Mouse (Mus musculus) megakaryocyte-erythroid progenitor cell, adult 5-6 weeks (primary cell): ENCODE results near the gene Gm49392. TPM values are rescaled to one million over a fixed set of nuclear protein-coding genes. Genes with fewer than 3 reads are reported as not detected.
A peak's percentile ranks its signal among the peaks of the same experiment; 100 is the strongest.
"Not testable (repeated sequence)": the region's sequence is repeated elsewhere in the genome, so short reads cannot be mapped to it uniquely, and the experiment has no call there.

Experiments used
- ATAC-seq: replicated peaks from 2 replicates; pipeline ENCODE4 v1.8.0; 2016; ENCODE audit warnings: mild to moderate bottlenecking, inconsistent platforms; ENCODE audit not compliant: severe bottlenecking, poor library complexity, low FRiP score, low TSS enrichment
- total RNA-seq, 2 experiments: library from RNA; stranded (forward) in 1 of 2; stranded (reverse) in 1 of 2; fragments of 200-1000, 215-1000 nt in 1 of 2; fragments of >200 nt in 1 of 2; fragmentation: Nextera tagmentation in 1 of 2; gene quantifications; 2 replicates each; pipeline ENCODE4 v1.2.3; 2014 to 2017

Gene Gm49392
- not detected in 2 replicates for total RNA-seq (2014; fragmentation: Nextera tagmentation)
- not detected in 2 replicates for total RNA-seq (2017)

DNA sequence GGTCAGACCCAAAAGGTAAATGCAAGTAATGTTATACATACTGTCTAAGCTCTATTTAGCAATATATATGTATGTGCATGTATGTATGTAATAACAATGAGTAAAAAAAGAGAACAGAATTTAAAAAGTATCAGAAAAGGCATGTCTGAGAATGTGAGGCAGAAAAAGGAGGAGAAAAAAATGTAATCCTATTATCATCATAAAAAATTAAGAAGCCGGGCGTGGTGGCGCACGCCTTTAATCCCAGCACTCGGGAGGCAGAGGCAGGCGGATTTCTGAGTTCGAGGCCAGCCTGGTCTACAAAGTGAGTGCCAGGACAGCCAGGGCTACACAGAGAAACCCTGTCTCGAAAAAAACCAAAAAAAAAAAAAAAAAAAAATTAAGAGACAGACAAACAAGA lies at the start of gene Gm49392:
TSS of gene Gm49392 (minus strand) at position 101 of the 400 bp plus-strand sequence.
- not testable (repeated sequence) for ATAC-seq

DNA sequence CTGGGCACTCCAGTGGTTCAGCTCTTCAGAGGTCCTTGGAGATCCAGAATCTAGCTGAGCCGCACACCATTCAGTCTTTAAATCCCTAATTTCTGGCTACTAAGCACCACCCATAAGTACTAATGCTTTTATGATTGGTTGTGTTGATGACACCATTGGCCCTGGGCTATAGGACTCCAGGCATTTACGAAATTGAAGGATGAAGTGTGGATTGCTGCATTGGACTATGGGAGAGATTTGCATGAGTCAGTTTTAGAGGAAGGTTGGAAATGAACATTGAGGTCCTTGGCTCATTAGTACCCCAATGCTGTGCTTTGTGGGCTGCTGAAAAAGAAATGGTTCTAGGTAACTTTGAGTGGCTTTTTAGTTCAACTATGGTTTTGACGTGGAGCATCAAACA lies 45.2 kb upstream of the Gm49392 start, which contains the start of gene Tpbpa:
TSS of gene Tpbpa (minus strand) at position 101 of the 400 bp plus-strand sequence.
- not testable (repeated sequence) for ATAC-seq

DNA sequence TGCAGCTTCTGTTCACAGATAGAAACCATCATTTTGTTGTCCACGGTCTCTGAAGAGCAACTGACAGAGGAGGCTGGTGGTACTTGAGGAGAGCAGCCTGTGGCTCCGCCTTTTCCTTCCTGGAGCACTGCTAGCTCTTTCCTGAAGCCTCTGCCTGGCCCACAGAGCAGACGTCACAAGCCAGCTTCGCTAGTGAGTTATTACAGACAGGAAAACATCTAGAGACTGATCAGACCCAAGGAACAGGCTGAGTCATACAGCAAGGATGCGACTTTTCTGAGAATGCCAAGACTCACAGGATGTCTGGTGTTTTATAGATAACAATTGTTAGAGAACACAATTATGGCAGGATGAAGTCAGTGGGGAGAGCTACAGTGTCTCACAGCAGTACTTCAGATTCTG lies 39.8 kb upstream of the Gm49392 start, which contains the start of the genes Gm49391 and Ctla2a:
TSS of gene Gm49391 (minus strand) at position 72 of the 402 bp plus-strand sequence.
TSS of gene Ctla2a (minus strand) at position 126 of the 402 bp plus-strand sequence.
- peak; percentile 98 for ATAC-seq

DNA sequence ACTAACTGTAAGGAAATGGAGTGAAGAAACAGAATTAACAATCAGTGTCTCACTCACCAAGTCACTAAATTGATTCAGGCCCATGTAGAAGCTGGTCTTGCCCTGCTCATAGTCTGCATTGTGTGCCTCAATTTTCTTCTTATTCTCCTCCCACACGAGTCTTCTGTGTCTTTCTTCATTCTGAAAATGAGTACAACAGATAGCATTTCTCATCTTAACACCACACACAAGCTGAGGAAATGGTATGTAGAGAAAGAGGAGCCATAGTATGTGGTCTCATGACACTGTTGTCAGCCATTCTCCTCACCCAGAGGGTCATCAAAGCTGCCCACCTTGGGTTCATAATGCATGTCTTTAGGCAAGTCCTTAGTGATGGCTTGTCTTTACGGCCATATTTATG lies 38.8 kb upstream of the Gm49392 start, which contains the start of gene Gm49393:
TSS of gene Gm49393 (minus strand) at position 101 of the 400 bp plus-strand sequence.
- ATAC-seq, result not testable (repeated sequence)

DNA sequence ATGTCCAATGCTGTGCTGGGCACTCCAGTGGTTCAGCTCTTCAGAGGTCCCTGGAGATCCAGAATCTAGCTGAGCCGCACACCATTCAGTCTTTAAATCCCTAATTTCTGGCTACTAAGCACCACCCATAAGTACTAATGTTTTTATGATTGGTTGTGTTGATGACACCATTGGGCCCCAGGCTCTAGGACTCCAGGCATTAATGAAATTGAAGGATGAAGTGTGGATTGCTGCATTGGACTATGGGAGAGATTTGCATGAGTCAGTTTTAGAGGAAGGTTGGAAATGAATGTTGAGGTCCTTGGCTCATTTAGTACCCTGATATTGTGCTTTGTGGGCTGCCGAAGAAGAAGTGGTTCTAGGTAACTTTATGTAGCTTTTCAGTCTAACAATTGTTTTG lies 8.1 kb upstream of the Gm49392 start, which contains the start of gene Tpbpb:
TSS of gene Tpbpb (minus strand) at position 101 of the 400 bp plus-strand sequence.
- ATAC-seq, result not testable (repeated sequence)

DNA sequence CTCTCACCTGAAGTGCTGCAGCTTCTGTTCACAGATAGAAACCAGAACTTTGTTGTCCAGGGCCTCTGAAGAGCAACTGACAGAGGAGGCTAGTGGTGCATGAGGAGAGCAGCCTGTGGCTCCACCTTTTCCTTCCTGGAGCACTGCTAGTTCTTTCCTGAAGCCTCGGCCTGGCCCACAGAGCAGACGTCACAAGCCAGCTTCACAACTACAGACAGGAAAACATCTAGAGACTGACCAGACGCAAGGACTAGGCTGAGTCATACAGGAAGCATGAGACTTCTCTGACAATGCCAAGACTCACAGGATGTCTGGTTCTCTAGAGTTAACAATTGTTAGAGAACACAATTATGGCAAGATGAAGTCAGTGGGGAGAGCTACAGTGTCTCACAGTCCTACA lies 634 bp upstream of the Gm49392 start, which contains the start of gene Ctla2b:
TSS of gene Ctla2b (minus strand) at position 120 of the 400 bp plus-strand sequence.
- ATAC-seq, result peak; percentile 65

DNA sequence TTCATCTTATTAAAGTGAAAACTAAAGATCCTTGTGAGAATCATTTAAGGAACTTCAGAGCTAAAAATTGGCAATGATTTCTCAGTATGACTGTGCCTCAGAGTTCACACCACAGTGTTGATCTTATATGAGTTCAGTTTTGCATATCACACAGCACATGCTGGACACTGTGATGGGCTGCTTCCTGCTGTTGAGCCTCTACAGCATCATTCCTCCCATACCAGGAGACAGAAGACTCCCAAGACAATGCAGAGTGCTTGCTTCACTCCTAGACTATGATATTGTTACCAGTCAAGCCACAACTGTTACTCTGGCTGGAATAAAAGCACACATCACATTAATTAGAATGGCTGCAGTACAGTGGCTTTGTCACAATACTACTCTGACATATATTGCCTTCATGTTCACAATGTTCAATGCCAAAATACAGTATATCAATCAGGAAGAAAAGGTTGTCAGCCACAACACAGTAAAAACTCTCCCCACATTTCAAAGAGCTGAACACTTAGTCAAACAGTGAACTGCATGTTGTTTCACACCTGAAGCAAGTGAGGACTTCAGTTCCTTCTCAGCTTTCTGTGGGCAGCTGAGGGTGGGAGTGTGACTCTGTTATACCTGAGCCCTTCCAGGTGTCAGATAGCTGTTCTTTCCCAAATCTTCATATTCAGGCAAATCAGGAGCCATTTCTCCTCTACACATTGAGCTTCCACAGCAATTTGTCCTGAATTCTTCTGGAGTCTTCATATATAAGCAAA lies 1.1 kb downstream of the Gm49392 start:
- no peak for ATAC-seq

DNA sequence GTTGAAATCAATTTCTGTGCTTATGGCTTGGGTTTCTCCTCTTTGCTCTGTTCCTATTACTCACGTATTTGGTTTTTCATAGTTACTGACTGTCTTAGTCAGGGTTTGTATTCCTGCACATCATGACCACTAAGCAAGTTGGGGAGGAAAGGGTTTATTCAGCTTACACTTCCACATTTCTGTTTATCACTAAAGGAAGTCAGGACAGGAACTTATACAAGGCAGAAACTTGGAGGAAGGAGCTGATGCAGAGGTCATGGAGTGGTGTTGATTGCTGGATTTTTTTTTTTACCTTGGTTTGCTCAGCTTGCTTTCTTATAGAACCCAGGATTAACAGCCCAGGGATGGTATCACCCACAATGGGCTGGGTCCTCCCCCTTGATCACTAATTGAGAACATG lies 4.4 kb downstream of the Gm49392 start:
- ATAC-seq, result no peak

DNA sequence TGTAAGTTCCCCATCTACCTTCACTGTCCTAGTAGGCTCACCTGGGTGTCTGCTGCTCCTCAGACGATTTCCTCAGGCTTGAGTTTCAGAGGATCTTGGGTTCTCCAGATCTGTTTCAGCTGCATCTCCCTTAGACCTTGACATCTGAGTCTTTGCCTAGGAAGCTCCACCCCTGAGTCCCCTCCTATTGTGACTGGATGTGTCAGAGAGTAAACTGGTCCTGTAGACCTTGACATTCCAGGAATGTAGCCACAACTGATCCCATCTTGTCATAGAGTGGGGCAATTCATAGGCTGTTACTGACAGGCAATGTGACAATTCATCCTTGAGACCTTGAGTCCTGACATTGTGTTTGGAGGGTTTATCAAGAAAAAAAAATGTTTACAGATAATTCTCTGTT lies 32.4 kb downstream of the Gm49392 start, which contains the start of gene 4930486L24Rik:
TSS of gene 4930486L24Rik (minus strand) at position 195 of the 400 bp plus-strand sequence.
- ATAC-seq, result no peak

DNA sequence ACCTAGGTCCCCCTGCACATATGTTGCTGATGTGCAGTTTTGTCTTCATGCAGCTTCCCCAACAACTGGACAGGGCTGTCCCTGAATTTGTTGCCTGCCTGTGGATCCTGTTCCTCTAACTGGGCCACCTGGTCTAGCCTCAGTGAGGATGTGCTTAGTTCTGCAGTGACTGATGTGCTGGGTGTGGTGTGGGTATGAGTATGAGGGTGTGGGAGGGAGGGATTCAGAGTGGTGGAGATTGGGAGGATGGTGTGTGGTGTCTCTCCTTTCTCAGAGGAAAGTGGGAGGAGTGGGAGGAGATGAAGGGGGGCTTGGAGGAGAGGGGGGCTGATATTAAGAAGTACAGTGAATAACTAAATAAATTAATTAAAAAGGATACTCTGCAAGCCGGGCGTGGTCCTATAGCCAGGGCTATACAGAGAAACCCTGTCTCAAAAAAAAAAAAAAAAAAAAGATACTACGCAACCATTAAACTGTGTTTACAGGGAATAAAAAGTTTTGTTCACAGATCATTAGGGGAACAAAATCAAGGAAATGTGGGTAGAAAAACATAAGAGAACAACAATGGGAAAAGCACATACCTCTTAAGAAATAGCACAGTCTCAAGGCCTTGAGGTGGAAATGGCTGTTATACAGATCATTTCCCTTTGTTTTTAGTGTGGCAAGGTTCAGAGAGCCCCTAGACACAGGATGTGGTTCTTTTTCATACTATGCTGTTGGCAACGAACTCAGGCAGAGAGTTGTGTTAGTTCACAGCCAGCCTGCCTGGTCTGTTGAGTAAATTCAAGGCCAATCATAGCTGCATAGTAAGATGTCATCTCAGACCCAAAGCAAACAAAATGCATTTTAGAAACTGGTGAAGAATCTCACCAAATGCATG lies 48.2 kb downstream of the Gm49392 start:
- no peak for ATAC-seq

DNA sequence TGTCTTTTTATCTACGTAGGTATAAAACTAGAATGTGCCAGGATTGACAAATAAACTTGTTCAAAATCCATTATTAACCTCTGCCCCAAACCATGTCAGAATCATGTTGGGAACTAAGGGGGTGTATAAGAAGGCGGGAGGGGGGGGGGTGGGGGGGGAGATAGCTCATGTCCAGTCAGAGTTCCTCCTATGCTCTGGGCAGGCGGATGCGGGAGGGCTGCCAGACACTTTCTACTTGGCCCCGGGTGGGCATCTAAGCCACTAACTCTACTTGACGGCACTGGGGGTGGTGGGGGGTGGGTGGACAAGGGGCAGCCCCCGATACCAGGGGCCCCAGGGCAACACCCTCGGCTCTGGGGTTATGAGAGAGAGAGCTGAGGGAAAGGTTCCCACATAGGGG lies 53.5 kb downstream of the Gm49392 start:
- no peak for ATAC-seq

DNA sequence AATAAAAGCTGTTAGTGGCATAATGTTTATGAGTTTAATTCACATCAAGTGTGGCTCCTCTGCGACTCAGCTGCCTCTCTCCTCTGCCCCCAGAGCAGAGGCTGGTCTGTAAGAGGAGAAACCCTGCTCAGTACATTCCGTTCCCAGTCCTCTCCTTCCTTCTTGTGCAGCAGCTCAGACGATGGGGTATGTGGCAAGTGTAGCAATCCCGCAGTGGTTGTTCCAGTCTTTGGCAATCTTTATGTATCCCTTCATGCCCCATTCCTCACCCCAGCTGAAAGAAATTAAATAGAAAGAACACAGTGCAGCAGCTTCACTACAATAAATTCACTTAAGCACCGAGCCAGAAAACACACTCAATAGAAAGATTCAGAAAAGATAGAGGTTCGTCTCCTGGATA lies 54.0 kb downstream of the Gm49392 start:
- ATAC-seq, result no peak

DNA sequence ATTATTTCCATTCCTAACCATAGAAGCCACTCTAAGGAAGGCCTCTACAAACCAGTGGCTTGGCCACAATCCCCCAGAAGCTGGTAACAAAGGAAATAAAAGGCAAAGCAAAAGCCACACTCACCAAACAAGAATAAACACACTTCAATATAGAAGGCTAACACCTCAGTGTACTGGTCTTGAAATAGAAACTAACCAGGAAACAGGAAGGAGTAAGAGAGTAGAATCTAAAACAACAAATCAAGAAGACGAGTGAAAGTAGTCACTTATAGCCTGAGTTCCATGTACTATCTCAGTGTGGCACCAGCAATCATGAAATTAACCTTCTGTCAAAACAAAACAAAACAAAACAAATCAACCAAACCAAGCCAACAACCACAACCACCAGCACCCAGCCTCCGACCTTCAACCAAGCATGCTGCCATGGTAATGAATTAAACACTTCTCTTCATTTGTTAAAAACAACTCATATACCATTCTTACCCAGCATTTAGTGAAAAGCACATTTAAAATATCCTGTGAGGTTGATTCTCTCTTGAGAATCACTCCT lies 57.3 kb downstream of the Gm49392 start:
- ATAC-seq, result no peak

DNA sequence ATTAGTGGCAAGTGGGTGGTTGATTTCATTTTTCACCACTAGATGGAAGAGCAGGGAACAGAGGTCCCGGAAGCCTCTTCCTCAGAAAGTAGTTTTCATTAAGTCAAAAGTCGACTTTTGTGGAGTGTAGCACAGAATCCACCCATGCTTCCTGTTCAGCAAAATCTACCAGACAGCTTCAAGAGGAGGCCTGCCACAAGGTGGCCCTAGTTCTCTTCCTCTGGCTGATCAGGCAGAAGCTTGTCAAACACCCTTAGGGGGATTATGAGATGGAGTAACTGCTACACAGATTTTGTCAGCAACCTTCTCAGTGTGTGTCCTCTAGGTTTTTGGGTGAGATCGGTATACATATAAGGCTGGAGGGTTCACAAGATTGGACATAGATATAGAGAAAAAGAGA lies 70.6 kb downstream of the Gm49392 start:
- ATAC-seq, result no peak

DNA sequence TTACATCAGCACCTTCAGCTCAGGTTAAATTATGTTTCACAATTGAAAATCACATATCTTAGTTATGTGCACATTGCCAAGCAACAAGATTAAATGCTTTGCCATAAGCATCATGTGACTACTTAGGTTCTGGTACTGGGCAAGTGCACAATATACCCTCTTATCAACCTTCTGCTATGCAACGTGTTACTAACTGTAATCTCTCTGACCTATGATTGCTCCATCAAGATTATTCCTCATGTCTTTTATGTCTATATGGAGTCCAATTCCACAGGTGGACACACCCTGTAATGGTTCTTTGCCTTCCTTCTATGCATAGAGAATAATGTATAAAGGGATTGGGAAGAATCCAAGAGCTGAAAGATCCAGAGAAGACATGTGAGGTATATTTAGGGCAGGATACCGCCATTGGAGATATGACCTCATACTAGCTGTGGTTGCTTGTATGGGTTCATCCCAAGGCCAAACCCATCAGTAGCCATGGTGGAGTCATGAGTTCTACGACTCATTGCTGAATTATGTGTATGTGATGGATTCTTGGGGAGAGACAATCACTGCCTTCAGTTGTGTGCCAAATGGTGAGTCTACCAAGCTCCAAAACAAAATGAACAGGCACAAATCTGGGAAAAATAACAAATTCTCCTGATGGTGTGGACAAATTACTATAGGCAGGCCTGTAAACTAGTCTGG lies 76.1 kb downstream of the Gm49392 start:
- ATAC-seq, result no peak

DNA sequence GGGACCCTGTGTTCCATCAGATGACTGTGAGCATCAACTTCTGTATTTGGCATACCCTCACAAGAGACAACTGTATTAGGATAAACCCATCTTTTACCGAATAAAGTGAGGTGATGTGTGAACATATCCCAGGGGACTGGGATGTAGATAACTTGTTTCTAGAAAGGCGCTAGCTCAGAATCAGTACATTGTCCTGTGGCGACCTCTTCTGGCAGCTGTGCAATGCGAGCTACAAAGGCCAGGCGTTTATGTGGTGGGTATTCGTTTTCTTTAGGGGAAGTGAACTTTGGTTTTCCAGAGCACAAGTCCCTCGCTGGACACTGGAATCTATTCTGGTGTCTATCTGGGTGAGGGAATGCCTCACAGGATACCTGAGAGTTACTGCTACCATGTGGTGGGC lies 77.2 kb downstream of the Gm49392 start:
- ATAC-seq, result peak; percentile 65; the same call in 1 of the 2 replicates

DNA sequence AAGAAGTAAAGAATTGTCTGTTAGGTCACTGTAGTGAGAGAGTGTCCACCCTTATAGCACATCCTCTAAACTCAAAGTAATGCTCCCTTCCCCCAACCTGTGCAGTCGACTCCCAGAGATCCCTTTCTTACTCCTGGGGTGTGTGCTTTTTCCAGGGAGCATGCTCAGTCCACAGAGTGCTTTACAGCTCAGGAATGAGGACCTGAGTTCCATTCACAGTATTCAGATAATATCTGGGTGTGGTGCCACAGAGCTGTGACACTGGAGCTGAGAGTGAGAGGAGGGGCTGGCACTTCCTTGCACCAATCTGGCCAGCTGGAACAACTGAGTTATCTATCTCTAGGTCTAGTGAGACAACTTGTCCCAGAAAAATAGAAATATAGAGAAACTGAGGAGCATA lies 83.0 kb downstream of the Gm49392 start:
- no peak for ATAC-seq

DNA sequence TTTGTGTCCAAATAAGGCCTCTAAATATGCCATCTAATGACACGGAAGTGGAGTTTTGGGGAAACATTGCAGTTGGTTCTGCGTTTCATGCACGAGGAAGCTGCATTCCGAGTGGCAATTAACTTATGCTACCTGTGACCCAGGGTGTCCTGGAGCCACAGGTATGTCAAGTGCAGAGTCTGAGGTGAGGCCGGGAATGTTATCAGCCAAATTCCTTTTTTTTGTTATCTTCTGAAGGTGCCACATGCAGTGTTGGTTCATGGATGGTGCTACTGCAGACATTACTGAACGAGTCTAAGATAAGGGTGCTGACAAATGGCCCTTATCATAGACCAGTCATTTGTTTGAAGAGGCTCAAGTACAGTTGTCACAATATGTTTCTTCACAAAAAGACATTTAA lies 83.9 kb downstream of the Gm49392 start:
- no peak for ATAC-seq

DNA sequence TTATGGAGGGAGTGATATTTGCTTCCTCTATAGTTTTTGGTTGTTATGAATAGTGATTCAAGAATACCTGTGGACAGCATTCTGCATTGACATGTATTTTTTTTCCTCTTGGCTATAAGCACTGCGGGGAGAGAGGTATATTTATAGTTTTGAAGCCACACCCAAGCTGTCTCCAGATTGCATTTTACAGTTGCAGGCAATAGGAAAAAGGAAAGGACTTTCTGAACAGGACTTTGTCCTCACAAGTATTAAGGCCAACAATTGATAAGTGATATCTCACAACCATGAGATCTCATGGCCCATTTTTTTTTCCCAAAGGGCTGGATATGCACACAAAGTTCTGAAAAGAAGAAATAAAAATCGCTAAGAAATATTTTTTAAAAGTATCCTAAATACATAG lies 87.0 kb downstream of the Gm49392 start:
- ATAC-seq, result no peak
